Mouse (Mus musculus) embryonic fibroblast, embryonic 13.5 days (primary cell): ENCODE data around the gene Cuta. TPM values are rescaled to one million over a fixed set of nuclear protein-coding genes. Genes with fewer than 3 reads are reported as not detected.
"Not testable (repeated sequence)": the region's sequence is repeated elsewhere in the genome, so short reads cannot be mapped to it uniquely, and the experiment has no call there.

Source experiments
- H3K27ac ChIP-seq: 2 replicates; pipeline ENCODE4 v1.5.1; 2012; ENCODE audit warnings: low read length, control low read depth, inconsistent platforms; ENCODE audit not compliant: insufficient read depth
- H3K4me1 ChIP-seq: 2 replicates; pipeline ENCODE4 v1.6.1; 2011; ENCODE audit warnings: low read length; ENCODE audit not compliant: control insufficient read depth, insufficient read depth
- H3K4me3 ChIP-seq: 2 replicates; pipeline ENCODE4 v1.5.1; 2011; ENCODE audit warnings: mild to moderate bottlenecking, control low read depth, low read length; ENCODE audit not compliant: insufficient read depth
- CTCF ChIP-seq: IDR thresholded peaks from 2 replicates; pipeline ENCODE4 v1.5.1; 2011; ENCODE audit warnings: mild to moderate bottlenecking, control low read depth, low read length, moderate library complexity, borderline replicate concordance; ENCODE audit not compliant: insufficient read depth
- POLR2A ChIP-seq: IDR thresholded peaks from 2 replicates; pipeline ENCODE4 v1.6.1; 2011; ENCODE audit warnings: low read depth, mild to moderate bottlenecking, control low read depth, low read length, moderate library complexity
- polyA plus RNA-seq: library from polyadenylated mRNA; stranded (reverse); fragments of >200 nt; gene quantifications from 2 replicates; pipeline ENCODE4 v1.2.4, GENCODE M21; 2011; ENCODE audit warnings: low read depth; ENCODE audit not compliant: missing spikeins, insufficient read length

Cuta gene
- polyA plus RNA-seq, 1 experiment = 90.5 TPM

GRCm38 (mm10) chr17:26937883-26938695 lies 1.3 kb downstream of the Cuta start:
- H3K4me3 ChIP-seq = peak overlapping the region; percentile 98
- no peak for TF ChIP-seq POLR2A
- no peak for TF ChIP-seq CTCF
- H3K27ac ChIP-seq = no peak overlapping the region
- peaks cover 6% of the 10 kb centered on the region; the same call in 1 of the 2 replicates for H3K4me1 ChIP-seq

- H3K4me3 ChIP-seq = no peak overlapping the region
- no peak for TF ChIP-seq CTCF
- no peak for TF ChIP-seq POLR2A
- no peak overlapping the region for H3K27ac ChIP-seq
- H3K4me1 ChIP-seq = peaks cover 3% of the 10 kb centered on the region; the same call in 1 of the 2 replicates
These were observed 2.3 kb downstream of the Cuta start for GRCm38 (mm10) chr17:26936921-26937695.

DNA sequence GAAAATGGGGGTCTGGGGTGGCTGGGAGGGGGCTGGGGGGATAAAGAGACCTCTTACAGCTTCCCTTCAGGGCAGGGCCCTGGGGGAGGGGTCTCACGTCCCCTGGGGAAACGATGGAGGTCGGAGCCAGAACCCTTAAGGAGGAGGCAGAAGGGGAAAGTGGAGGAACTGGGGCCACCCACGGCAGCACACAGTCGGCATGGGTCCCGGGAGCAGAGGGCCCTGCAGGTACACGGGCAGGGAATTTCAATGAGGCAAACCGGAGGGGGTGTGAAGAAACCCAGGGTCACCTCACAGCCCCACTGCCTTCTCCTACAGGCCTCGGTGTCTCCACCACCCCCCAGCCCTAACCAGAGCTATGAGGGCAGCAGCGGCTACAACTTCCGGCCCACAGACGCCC lies 2.9 kb downstream of the Cuta start:
- TF ChIP-seq POLR2A = no peak
- no peak for TF ChIP-seq CTCF
- Histone ChIP-seq H3K4me1 (peaks cover 3% of the 10 kb centered on the region; the same call in 1 of the 2 replicates), H3K4me3 (no peak overlapping the region), H3K27ac (no peak overlapping the region)

DNA sequence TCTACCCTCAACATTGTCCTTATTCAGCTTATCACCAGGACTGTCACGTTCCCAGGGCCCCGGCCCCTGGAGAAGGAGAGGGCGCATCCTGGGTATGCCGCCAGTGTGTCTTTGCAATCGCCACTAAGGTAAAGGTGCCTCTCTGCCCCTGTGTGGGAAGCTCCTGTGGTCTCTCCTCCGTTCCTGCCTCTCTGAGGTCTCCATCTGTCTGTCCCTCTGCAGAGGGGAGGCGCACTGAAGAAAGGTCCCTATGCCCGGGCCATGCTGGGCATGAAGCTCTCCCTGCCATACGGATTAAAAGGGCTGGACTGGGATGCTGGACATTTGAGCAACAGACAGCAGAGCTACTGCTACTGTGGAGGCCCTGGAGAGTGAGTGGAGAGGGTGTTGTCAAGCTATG lies 4.3 kb downstream of the Cuta start:
- Histone ChIP-seq H3K4me1 (peaks cover 3% of the 10 kb centered on the region; the same call in 1 of the 2 replicates), H3K4me3 (no peak overlapping the region), H3K27ac (no peak overlapping the region)
- TF ChIP-seq CTCF (no peak), POLR2A (no peak)

DNA sequence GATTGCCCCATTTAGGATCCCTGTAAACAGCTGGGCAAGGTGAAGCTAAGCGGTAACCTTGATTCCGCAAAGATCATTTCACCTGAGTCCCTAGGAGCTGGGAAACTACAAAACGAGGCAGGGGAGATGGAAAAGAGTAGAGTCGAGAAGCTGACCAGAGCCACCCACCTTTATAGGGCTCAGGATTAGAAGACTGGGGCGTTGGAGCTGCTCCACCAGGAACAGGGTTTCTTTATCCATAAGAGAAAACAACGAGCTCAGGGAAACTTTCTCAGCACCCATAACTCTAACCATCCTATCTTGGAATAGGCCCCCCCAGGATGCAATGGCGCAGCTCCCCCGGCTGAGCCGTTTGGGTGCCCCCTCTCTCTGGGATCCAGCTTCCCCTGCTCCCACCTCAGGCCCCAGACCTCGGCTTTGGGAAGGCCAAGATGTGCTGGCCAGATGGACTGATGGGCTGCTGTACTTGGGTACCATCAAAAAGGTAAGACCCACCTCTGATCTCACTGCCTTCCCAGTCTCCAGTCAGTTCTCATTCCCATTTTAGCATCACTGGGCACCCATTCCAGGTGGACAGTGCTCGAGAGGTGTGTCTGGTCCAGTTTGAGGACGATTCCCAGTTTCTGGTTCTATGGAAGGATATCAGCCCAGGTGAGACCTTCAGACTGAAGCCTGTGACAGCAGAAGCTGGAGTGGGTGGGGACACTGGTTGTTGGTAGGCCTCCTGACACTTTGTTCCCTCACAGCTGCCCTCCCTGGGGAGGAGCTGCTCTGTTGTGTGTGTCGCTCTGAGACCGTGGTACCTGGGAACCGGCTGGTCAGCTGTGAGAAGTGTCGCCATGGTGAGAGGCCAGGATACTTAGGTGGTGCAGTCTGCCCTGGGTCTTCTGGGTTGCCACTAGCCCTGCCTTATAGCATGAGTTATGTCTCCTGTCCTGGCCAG lies 5.2 kb downstream of the Cuta start:
- TF ChIP-seq POLR2A = no peak
- TF ChIP-seq CTCF = no peak
- peak overlapping the region; percentile 78 for H3K4me3 ChIP-seq

DNA sequence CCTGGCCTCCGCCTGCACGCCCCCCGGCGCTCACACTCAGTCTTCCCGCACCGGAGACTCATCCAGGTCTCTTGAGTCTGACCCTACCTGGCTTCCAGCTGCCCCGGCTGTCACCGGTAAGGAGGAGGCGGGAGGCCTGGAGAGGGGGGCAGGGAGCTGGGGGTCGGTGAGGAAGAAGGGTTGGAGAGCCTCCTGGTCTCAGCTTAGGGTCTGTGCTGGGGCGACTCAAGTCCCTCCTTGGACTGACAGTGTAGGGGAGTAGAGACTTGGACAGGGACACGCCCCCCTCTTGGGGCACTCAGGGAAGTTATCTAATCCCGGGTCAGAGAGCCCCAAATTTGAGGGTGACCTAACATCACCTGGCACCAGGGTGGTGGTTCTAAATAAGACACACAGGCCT lies 6.0 kb downstream of the Cuta start:
- TF ChIP-seq POLR2A = no peak
- no peak for TF ChIP-seq CTCF
- peaks cover 3% of the 10 kb centered on the region; the same call in 1 of the 2 replicates for H3K4me1 ChIP-seq
- H3K27ac ChIP-seq = no peak overlapping the region
- peak overlapping the region; percentile 78 for H3K4me3 ChIP-seq

More for the DNA sequence above, 5.2 kb downstream of the Cuta start:
- H3K27ac ChIP-seq = no peak overlapping the region
- peaks cover 3% of the 10 kb centered on the region; the same call in 1 of the 2 replicates for H3K4me1 ChIP-seq

DNA sequence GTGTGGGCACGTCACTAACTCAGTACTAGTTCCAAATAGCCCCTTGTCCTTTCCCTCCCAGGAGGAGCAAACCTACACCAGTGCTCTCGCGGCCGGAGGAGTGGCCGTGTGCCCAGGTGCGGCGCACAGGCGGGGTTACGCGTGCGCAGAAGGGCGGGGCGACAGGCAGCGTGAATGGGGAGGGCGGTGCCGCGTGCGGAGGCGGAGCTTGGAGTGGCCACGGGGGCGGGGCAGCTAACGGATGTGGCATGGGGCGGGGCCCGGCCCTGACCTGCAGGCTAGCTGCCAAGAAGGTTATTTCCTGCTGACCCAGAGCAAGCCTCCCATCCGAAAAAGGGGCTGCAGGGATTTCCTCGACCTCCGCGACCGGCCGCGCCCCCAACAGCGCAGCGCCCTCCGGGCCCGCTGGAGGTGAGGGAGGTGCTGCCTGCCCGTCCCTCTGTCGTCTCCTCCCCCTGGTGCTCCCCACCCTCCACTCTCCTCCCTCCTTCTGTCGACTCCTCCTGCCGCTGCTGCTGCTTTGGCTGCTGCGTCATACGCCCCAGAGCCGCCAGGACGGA lies 6.5 kb downstream of the Cuta start, which contains the start of gene Phf1:
Gene Phf1, plus strand, starts transcription at position 214 of the 560 bp plus-strand sequence.
- Histone ChIP-seq H3K4me1 (peaks cover 3% of the 10 kb centered on the region; the same call in 1 of the 2 replicates), H3K27ac (peak within 1 kb of the TSS; percentile 65), H3K4me3 (peak within 1 kb of the TSS; percentile 78)
- TF ChIP-seq POLR2A (peak; percentile 87), CTCF (no peak)

DNA sequence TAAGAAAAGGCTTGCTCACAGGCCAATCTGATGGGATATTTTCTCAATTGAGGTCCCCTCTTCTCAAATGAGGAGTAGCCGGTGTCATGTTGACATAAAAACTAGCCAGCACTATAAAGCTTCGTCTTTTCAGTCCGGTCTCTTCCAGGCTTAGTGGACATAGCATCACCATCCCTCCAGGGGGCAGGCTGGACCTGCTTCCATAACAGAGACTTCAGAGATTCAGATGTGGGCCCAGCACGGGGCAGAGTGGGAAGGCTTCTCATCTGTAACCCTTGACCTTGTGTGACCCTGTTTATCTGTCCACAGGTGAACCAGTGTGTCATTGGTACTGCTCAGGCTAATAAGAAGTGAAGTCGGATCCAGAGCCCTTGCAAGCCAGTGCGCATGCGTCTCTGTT lies 7.6 kb downstream of the Cuta start:
- H3K4me3 ChIP-seq, H3K4me1 ChIP-seq, H3K27ac ChIP-seq: not testable (repeated sequence)
- peak; percentile 34; the same call in 1 of the 2 replicates for TF ChIP-seq CTCF

DNA sequence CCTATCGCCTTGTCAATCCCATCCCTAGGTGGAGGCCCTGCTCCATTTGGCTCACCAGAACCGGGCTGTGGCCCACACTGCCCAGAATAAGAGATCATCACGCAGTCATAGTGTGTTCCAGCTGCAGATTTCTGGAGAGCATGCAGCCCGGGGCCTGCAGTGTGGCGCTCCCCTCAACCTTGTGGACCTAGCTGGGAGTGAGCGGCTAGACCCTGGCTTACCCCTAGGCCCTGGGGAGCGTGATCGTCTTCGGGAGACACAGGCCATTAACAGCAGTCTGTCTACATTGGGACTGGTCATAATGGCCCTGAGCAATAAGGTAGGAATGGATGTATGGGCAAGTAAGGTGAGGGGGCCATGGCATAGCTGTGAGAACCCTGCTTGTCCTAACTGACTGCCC lies 14.0 kb downstream of the Cuta start:
- not testable (repeated sequence) for H3K4me3 ChIP-seq, H3K4me1 ChIP-seq

GRCm38 (mm10) chr17:26922368-26922767 lies 17.0 kb downstream of the Cuta start:
- not testable (repeated sequence) for H3K27ac ChIP-seq, H3K4me3 ChIP-seq, H3K4me1 ChIP-seq

More for the DNA sequence above, 14.0 kb downstream of the Cuta start:
- H3K27ac ChIP-seq = not testable (repeated sequence)

- not testable (repeated sequence) for H3K4me1 ChIP-seq, H3K4me3 ChIP-seq, H3K27ac ChIP-seq
These were observed 19.9 kb downstream of the Cuta start for GRCm38 (mm10) chr17:26919516-26919915.
